Mouse (Mus musculus): ENCODE results near the gene Gjc3.

The Gjc3 gene

DNA sequence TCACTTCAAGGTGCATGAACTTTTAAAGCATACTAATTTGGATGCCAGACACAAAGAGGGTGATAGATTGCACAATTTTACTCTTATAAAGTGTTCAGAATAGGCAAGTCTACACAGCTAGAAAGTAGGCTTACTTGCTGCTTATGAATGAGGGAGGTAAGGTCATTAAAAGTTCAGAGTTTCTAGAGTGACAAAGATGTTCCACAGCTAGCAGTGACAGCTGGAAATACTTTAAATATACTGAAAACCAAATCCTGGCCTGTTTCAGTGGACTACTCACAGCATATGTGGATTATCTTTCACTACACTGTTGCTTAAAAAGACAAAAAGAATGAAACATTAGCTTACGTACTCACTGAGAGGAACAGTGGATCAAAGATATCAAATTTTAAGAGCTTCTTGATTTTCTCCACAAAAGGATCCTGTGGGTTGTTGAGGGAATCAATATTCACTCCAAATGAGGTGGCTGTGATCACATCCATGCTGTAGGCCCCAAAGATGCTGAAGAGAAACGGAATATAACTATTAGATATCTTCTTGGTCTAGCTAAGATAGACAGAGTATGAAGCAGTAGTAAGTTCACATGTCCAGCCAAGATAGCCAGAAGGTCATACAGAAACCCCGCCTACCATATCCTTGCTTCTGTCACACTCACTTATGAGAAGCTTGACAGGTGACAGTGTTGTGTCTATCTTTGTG is 53.2 kb downstream of the Gjc3 start:
- no peak for DNase-seq (ENCODE audit: low read depth)

All from naive thymus-derived CD4-positive, alpha-beta T cell, adult 2 months (primary cell).